Mouse (Mus musculus): ENCODE measurements at regions not wholly inside any gene's neighbourhood (a gene's known extent, or its start where the extent isn't known, plus 50 kb on each side); places are given as distances from the start of the nearest gene placed in this dataset.

DNA sequence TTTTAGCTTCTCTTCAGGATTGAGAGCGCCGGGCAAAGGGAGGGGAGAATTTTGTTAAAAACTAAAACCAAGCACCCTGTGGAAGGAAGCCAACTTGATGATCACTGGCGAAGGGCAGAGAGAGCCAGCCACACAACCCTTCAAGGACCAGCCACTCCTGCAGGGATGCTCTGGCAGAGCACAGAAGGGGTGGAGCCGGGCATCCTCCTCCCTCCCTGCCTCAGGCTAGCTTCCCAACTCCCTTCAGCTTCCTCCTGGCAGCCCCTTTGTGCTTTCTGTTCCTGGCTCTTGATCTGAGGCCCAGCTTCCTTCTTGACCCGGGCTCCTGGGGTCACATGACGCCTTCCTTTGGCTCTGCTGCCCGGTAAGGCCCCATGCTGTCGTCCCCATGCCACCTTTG lies 591.8 kb upstream of the Gm10131 start:
- H3K4me3 ChIP-seq (ENCODE audit: control insufficient read depth in 1 of 2, insufficient read depth in 1 of 2, low read depth in 1 of 2, low read length in 2 of 2), result no peak overlapping the region
- H3K36me3 ChIP-seq (ENCODE audit: control insufficient read depth, insufficient read depth, low read length), result no peaks in the 10 kb centered on the region
- 31% methylated on average over 8 of the region's 8 CpGs for WGBS
- H3K4me2 ChIP-seq (ENCODE audit: low read length), result no peak overlapping the region
- H3K9ac ChIP-seq (ENCODE audit: low read length), result no peak overlapping the region
- no peak overlapping the region for H3K27ac ChIP-seq (replicated peaks in 1 of 2; ENCODE audit: control insufficient read depth in 1 of 2, insufficient read depth in 1 of 2, low read depth in 2 of 2, low read length in 2 of 2)
- peaks cover 0 to 3% of the 10 kb centered on the region in 2 experiments; a peak in 1 of 4 replicates for H3K4me1 ChIP-seq (ENCODE audit: control insufficient read depth in 2 of 2, insufficient read depth in 2 of 2, low read length in 2 of 2)
- ATAC-seq (ENCODE audit: insufficient number of reproducible peaks, insufficient read depth, low FRiP score, low read depth), result no peak
- H3K9me3 ChIP-seq (ENCODE audit: control insufficient read depth, low read length), result no peaks in the 10 kb centered on the region
- H3K27me3 ChIP-seq (ENCODE audit: control insufficient read depth, insufficient read depth, low read length), result 0 out of 2 replicates have a peak, but pooled peaks cover 2% of the 10 kb centered on the region

GRCm38 (mm10) chr8:34702806-34703205 lies 591.3 kb upstream of the Gm10131 start:
- 0 out of 2 replicates have a peak, but pooled peaks cover 2% of the 10 kb centered on the region for H3K27me3 ChIP-seq (ENCODE audit: control insufficient read depth, insufficient read depth, low read length)
- ATAC-seq (ENCODE audit: insufficient number of reproducible peaks, insufficient read depth, low FRiP score, low read depth), result no peak
- no peaks in the 10 kb centered on the region for H3K4me1 ChIP-seq (ENCODE audit: control insufficient read depth in 2 of 2, insufficient read depth in 2 of 2, low read length in 2 of 2)
- H3K36me3 ChIP-seq (ENCODE audit: control insufficient read depth, insufficient read depth, low read length), result no peaks in the 10 kb centered on the region
- H3K4me2 ChIP-seq (ENCODE audit: low read length), result no peak overlapping the region
- 90% methylated on average over 2 of the region's 2 CpGs for WGBS
- no peak overlapping the region for H3K9ac ChIP-seq (ENCODE audit: low read length)
- no peak overlapping the region for H3K27ac ChIP-seq (replicated peaks in 1 of 2; ENCODE audit: control insufficient read depth in 1 of 2, insufficient read depth in 1 of 2, low read depth in 2 of 2, low read length in 2 of 2)
- no peak overlapping the region for H3K4me3 ChIP-seq (ENCODE audit: control insufficient read depth in 1 of 2, insufficient read depth in 1 of 2, low read depth in 1 of 2, low read length in 2 of 2)
- H3K9me3 ChIP-seq (ENCODE audit: control insufficient read depth, low read length), result no peaks in the 10 kb centered on the region

GRCm38 (mm10) chr8:34699015-34699414 lies 587.5 kb upstream of the Gm10131 start:
- Histone ChIP-seq H3K27me3 (ENCODE audit: control insufficient read depth, insufficient read depth, low read length) (0 out of 2 replicates have a peak, but pooled peaks cover 2% of the 10 kb centered on the region), H3K4me2 (ENCODE audit: low read length) (no peak overlapping the region), H3K36me3 (ENCODE audit: control insufficient read depth, insufficient read depth, low read length) (no peaks in the 10 kb centered on the region), H3K27ac (replicated peaks in 1 of 2; ENCODE audit: control insufficient read depth in 1 of 2, insufficient read depth in 1 of 2, low read depth in 2 of 2, low read length in 2 of 2) (no peak overlapping the region), H3K9ac (ENCODE audit: low read length) (no peak overlapping the region), H3K9me3 (ENCODE audit: control insufficient read depth, low read length) (no peaks in the 10 kb centered on the region), H3K4me1 (ENCODE audit: control insufficient read depth in 2 of 2, insufficient read depth in 2 of 2, low read length in 2 of 2) (no peaks in the 10 kb centered on the region), H3K4me3 (ENCODE audit: control insufficient read depth in 1 of 2, insufficient read depth in 1 of 2, low read depth in 1 of 2, low read length in 2 of 2) (no peak overlapping the region)
- ATAC-seq (ENCODE audit: insufficient number of reproducible peaks, insufficient read depth, low FRiP score, low read depth), result no peak
- whole genome bisulfite sequencing, result 33% methylated on average over 4 of the region's 4 CpGs

- Histone ChIP-seq H3K9ac (ENCODE audit: low read length) (no peak overlapping the region), H3K27ac (replicated peaks in 1 of 2; ENCODE audit: control insufficient read depth in 1 of 2, insufficient read depth in 1 of 2, low read depth in 2 of 2, low read length in 2 of 2) (no peak overlapping the region), H3K9me3 (ENCODE audit: control insufficient read depth, low read length) (no peaks in the 10 kb centered on the region), H3K27me3 (ENCODE audit: control insufficient read depth, insufficient read depth, low read length) (0 out of 2 replicates have a peak, but pooled peaks cover 2% of the 10 kb centered on the region), H3K36me3 (ENCODE audit: control insufficient read depth, insufficient read depth, low read length) (no peaks in the 10 kb centered on the region), H3K4me1 (ENCODE audit: control insufficient read depth in 2 of 2, insufficient read depth in 2 of 2, low read length in 2 of 2) (no peaks in the 10 kb centered on the region), H3K4me2 (ENCODE audit: low read length) (no peak overlapping the region), H3K4me3 (ENCODE audit: control insufficient read depth in 1 of 2, insufficient read depth in 1 of 2, low read depth in 1 of 2, low read length in 2 of 2) (no peak overlapping the region)
- no peak for ATAC-seq (ENCODE audit: insufficient number of reproducible peaks, insufficient read depth, low FRiP score, low read depth)
- WGBS, result 87% methylated on average over 12 of the region's 12 CpGs
Observed at GRCm38 (mm10) chr8:34696365-34696764, 584.8 kb upstream of the Gm10131 start.

- H3K9ac ChIP-seq (ENCODE audit: low read length), result no peak overlapping the region
- ATAC-seq (ENCODE audit: insufficient number of reproducible peaks, insufficient read depth, low FRiP score, low read depth), result no peak
- WGBS, result 60% methylated on average over 13 of the region's 13 CpGs
Observed at GRCm38 (mm10) chr8:34692606-34693005, 581.1 kb upstream of the Gm10131 start.

GRCm38 (mm10) chr8:34691776-34692175 lies 580.2 kb upstream of the Gm10131 start:
- H3K27ac ChIP-seq (replicated peaks in 1 of 2; ENCODE audit: control insufficient read depth in 1 of 2, insufficient read depth in 1 of 2, low read depth in 2 of 2, low read length in 2 of 2), result no peak overlapping the region
- 80% methylated on average over 6 of the region's 6 CpGs for WGBS

More at GRCm38 (mm10) chr8:34692606-34693005, 581.1 kb upstream of the Gm10131 start:
- no peaks in the 10 kb centered on the region for H3K27me3 ChIP-seq (ENCODE audit: control insufficient read depth, insufficient read depth, low read length)
- H3K27ac ChIP-seq (replicated peaks in 1 of 2; ENCODE audit: control insufficient read depth in 1 of 2, insufficient read depth in 1 of 2, low read depth in 2 of 2, low read length in 2 of 2), result no peak overlapping the region
- H3K36me3 ChIP-seq (ENCODE audit: control insufficient read depth, insufficient read depth, low read length), result no peaks in the 10 kb centered on the region
- no peaks in the 10 kb centered on the region for H3K9me3 ChIP-seq (ENCODE audit: control insufficient read depth, low read length)
- H3K4me3 ChIP-seq (ENCODE audit: control insufficient read depth in 1 of 2, insufficient read depth in 1 of 2, low read depth in 1 of 2, low read length in 2 of 2), result no peak overlapping the region
- H3K4me1 ChIP-seq (ENCODE audit: control insufficient read depth in 2 of 2, insufficient read depth in 2 of 2, low read length in 2 of 2), result peaks cover 5 to 9% of the 10 kb centered on the region in 2 experiments; a peak in 2 of 4 replicates
- no peak overlapping the region for H3K4me2 ChIP-seq (ENCODE audit: low read length)

DNA sequence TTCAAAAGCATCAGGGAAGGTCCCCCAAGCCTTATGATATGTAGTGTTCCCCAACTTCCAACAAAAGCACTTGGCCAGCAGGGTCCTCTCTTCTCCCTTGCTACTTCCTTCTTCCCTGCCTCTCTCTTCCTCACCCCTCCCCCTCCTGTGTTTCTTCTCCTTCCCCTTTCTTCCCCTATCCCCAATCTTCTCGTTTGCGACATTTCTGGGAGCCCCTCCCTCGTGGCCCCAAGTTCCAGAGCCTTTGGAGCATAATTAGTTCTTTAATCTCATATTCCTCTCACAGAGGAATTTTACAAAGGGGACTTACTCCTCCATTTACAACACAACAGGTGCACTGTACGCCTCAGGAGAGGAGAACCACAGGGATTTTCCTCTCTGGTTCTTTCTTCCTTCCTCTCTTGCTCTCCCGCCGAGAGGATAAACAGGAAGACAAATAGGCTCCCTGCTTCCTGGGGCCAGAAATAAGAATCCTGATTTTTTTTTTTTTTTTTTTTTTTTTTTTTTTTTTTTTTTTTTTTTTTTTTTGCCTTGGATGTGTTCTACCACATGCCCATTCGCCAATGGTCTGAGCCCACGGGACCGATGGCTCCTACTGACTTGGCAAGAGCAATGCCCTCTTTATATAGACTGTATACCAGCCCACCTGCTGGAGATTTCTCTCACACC lies 578.4 kb upstream of the Gm10131 start:
- ATAC-seq (ENCODE audit: insufficient number of reproducible peaks, insufficient read depth, low FRiP score, low read depth), result no peak
- no peaks in the 10 kb centered on the region for H3K36me3 ChIP-seq (ENCODE audit: control insufficient read depth, insufficient read depth, low read length)
- 16% methylated on average over 9 of the region's 9 CpGs for WGBS
- peak overlapping the region; percentile 67 for H3K4me2 ChIP-seq (ENCODE audit: low read length)
- H3K9ac ChIP-seq (ENCODE audit: low read length), result peak overlapping the region; percentile 21; the same call in 1 of the 2 replicates
- no peaks in the 10 kb centered on the region for H3K9me3 ChIP-seq (ENCODE audit: control insufficient read depth, low read length)
- H3K4me3 ChIP-seq (ENCODE audit: control insufficient read depth in 1 of 2, insufficient read depth in 1 of 2, low read depth in 1 of 2, low read length in 2 of 2), result peak overlapping the region; percentile 30 to 31
- no peaks in the 10 kb centered on the region for H3K27me3 ChIP-seq (ENCODE audit: control insufficient read depth, insufficient read depth, low read length)
- peaks cover 5 to 9% of the 10 kb centered on the region in 2 experiments; a peak in 2 of 4 replicates for H3K4me1 ChIP-seq (ENCODE audit: control insufficient read depth in 2 of 2, insufficient read depth in 2 of 2, low read length in 2 of 2)
- no peak overlapping the region for H3K27ac ChIP-seq (replicated peaks in 1 of 2; ENCODE audit: control insufficient read depth in 1 of 2, insufficient read depth in 1 of 2, low read depth in 2 of 2, low read length in 2 of 2)

More at GRCm38 (mm10) chr8:34691776-34692175, 580.2 kb upstream of the Gm10131 start:
- no peaks in the 10 kb centered on the region for H3K27me3 ChIP-seq (ENCODE audit: control insufficient read depth, insufficient read depth, low read length)
- no peak overlapping the region for H3K4me3 ChIP-seq (ENCODE audit: control insufficient read depth in 1 of 2, insufficient read depth in 1 of 2, low read depth in 1 of 2, low read length in 2 of 2)
- H3K4me1 ChIP-seq (ENCODE audit: control insufficient read depth in 2 of 2, insufficient read depth in 2 of 2, low read length in 2 of 2), result peaks cover 5 to 9% of the 10 kb centered on the region in 2 experiments; a peak in 2 of 4 replicates
- H3K36me3 ChIP-seq (ENCODE audit: control insufficient read depth, insufficient read depth, low read length), result no peaks in the 10 kb centered on the region
- H3K9me3 ChIP-seq (ENCODE audit: control insufficient read depth, low read length), result no peaks in the 10 kb centered on the region
- no peak overlapping the region for H3K4me2 ChIP-seq (ENCODE audit: low read length)
- no peak overlapping the region for H3K9ac ChIP-seq (ENCODE audit: low read length)
- ATAC-seq (ENCODE audit: insufficient number of reproducible peaks, insufficient read depth, low FRiP score, low read depth), result no peak

Data from heart, embryonic 14.5 days (tissue).